Mouse (Mus musculus): ENCODE results near the gene Srf. TPM values are rescaled to one million over a fixed set of nuclear protein-coding genes. Genes with fewer than 3 reads are reported as not detected.
"Not testable (repeated sequence)": the region's sequence is repeated elsewhere in the genome, so short reads cannot be mapped to it uniquely, and the experiment has no call there.

Gene Srf
- polyA plus RNA-seq, 1 experiment from 2014 or later = 9.5 TPM

DNA sequence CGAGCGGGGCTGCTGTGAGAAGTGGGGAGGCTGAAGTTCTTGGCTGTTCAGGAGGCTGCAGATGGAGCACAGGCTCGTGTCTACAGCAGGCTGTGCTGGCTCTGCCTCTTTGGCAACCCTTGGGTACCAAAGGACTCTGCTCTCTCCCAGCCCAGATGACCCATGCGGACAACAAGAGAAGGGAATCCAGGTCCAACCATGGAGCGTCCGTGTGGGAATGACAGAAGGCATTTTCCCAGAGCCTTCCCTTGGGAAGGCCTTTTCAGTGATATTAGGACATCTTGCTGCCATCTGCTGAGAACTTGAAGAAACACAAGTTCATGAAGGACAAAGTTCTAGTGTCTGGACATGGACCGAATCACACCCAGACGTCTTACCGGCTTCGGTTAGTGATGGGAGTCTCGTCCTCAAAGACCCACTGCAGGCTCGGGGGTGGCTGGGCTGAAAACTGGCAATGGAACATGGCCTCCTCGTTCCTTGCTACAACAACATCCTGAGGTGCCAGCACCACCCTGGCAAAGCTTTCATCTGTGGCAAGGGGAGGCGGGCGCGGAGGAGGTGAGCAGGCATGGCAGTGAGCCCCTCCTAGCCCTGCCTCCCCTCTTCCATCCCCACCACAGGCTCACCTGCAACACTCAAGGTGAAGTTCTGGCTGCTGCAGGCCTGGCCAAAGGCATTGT, 33.8 kb upstream of the Srf start:
- Histone ChIP-seq H3K27ac (no peak overlapping the region), H3K36me3 (peaks cover 67% of the 10 kb centered on the region)

DNA sequence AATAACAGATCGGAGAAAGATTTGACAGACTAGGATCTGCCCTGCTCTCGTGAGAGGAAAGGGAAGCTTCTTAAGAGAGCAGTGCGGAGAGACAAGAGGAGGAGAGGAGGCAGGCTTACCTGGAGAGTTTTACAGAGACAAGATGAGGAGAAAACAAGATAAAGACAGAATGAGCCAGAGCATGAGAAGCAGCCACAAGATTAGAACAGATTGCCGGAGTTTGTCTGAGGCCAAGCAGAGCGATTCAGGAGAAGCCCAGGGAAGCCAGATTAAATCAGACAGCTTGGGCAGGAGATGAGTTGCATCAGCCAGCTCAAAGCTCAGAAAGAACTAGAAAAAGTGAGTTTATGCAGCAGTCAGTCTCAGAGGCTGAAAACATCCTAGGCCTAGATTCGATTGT, 32.9 kb upstream of the Srf start:
- Histone ChIP-seq H3K4me1 (peaks cover 14% of the 10 kb centered on the region; the same call in 1 of the 2 replicates), H3K9ac (no peak overlapping the region), H3K9me3 (replicated peaks) (no peaks in the 10 kb centered on the region), H3K27me3 (no peaks in the 10 kb centered on the region), H3K4me2 (no peak overlapping the region), H3K4me3 (replicated peaks) (no peak overlapping the region), H3K36me3 (peaks cover 75% of the 10 kb centered on the region), H3K27ac (no peak overlapping the region)
- WGBS = 92% methylated on average over 6 of the region's 6 CpGs
- no peak for ATAC-seq (replicated peaks; ENCODE audit: low FRiP score)

More for the DNA sequence above, 33.8 kb upstream of the Srf start:
- H3K4me3 ChIP-seq (replicated peaks) = no peak overlapping the region
- H3K4me2 ChIP-seq = no peak overlapping the region
- ATAC-seq (replicated peaks; ENCODE audit: low FRiP score) = no peak
- no peaks in the 10 kb centered on the region for H3K9me3 ChIP-seq (replicated peaks)
- H3K4me1 ChIP-seq = peaks cover 19% of the 10 kb centered on the region
- 90% methylated on average over 16 of the region's 16 CpGs for WGBS
- no peaks in the 10 kb centered on the region for H3K27me3 ChIP-seq
- no peak overlapping the region for H3K9ac ChIP-seq

DNA sequence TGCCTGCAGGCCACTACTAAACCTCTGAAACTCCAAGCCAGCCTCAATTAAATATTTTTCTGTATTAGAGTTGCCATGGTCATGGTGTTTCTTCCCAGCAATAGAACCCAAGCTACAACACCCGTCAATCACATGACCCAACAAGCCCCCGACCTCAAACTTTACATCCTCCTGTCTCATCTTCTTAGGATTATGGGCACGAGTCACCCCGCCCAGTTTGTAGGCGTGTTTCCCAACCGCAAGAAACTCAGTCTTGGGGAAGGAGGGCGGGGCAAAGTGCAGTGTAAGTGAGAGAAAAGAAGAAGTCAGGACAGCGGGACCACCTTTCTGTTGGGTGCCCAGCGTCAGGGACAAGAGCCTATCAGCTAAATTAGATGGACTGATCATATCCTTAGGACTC, 32.2 kb upstream of the Srf start:
- Histone ChIP-seq H3K27ac (no peak overlapping the region), H3K36me3 (peaks cover 77% of the 10 kb centered on the region), H3K9me3 (replicated peaks) (no peaks in the 10 kb centered on the region), H3K4me1 (peaks cover 9% of the 10 kb centered on the region; the same call in 1 of the 2 replicates), H3K4me3 (replicated peaks) (no peak overlapping the region), H3K4me2 (no peak overlapping the region), H3K9ac (no peak overlapping the region), H3K27me3 (no peaks in the 10 kb centered on the region)
- no peak for ATAC-seq (replicated peaks; ENCODE audit: low FRiP score)
- 82% methylated on average over 9 of the region's 9 CpGs for WGBS

DNA sequence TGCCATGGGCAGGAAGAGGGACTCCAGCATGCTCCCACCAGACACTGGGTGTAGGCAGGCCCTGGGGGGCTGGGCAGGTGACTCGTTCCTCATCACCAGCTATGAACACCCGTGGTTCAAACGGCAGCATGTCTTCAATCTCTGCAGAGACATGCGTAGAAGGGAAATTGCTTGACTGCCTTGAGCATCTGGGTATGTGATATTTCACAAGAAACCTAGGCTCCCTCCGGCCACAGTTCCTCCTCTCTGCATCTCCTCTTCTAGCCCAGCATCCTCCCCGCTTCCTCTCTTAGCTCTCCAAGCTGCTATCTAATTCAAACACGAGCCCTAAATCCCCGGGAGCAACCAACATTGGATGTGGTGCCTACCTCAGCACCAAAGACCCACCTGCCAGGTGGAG, 30.4 kb upstream of the Srf start:
- Histone ChIP-seq H3K4me3 (replicated peaks) (no peak overlapping the region), H3K9me3 (replicated peaks) (no peaks in the 10 kb centered on the region), H3K9ac (no peak overlapping the region), H3K4me2 (no peak overlapping the region), H3K36me3 (peaks cover 91% of the 10 kb centered on the region), H3K27ac (no peak overlapping the region), H3K27me3 (no peaks in the 10 kb centered on the region), H3K4me1 (no peaks in the 10 kb centered on the region)
- 92% methylated on average over 8 of the region's 8 CpGs for WGBS
- no peak for ATAC-seq (replicated peaks; ENCODE audit: low FRiP score)

DNA sequence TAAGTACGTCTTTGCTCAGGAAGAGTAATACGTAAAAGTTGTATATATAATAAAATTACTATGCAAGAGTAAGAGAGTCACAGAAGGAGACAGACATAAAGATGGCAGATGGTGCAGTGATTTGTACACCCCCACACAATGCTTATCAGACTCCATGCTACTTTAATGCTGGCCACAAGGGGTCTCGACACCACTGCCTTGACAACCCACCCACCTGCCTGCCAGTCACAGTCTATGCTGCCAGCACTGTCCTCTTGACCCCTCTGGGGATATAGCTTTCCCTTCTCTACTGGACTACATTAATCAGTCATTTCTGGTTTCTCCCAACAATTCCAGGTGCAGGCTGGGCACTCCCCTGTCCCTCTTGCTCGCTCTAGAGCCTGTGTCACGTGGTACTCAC, 22.7 kb upstream of the Srf start:
- no peak overlapping the region for H3K4me2 ChIP-seq
- 0 out of 2 replicates have a peak, but pooled peaks cover 3% of the 10 kb centered on the region for H3K9me3 ChIP-seq (replicated peaks)
- H3K4me3 ChIP-seq (replicated peaks) = no peak overlapping the region
- ATAC-seq (replicated peaks; ENCODE audit: low FRiP score) = no peak
- H3K27me3 ChIP-seq = no peaks in the 10 kb centered on the region
- no peaks in the 10 kb centered on the region for H3K4me1 ChIP-seq
- no peak overlapping the region for H3K27ac ChIP-seq
- H3K36me3 ChIP-seq = peaks cover 92% of the 10 kb centered on the region
- no peak overlapping the region for H3K9ac ChIP-seq
- 65% methylated on average over 5 of the region's 5 CpGs for WGBS

DNA sequence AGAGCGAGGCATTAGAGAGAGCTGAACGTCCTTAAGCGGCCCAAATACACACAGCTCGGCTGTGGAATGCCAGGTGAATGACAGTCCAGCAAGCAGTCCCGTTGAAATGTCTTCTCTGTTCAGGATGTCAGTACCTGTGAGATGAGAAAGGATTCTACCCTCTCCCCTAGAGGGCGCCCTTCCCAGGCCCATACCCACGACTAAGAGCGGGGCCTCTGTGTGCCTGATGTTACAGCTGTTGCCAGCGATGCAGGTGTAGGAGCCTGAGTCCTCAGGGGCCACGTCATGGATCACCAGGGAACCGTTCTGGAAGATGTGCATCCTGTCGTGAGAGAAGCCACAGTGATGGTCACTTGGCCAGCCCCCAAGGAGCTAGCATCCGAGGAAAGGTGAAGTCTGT, 20.1 kb upstream of the Srf start:
- peaks cover 97% of the 10 kb centered on the region for H3K36me3 ChIP-seq
- 0 out of 2 replicates have a peak, but pooled peaks cover 3% of the 10 kb centered on the region for H3K9me3 ChIP-seq (replicated peaks)
- no peaks in the 10 kb centered on the region for H3K4me1 ChIP-seq
- H3K27me3 ChIP-seq = no peaks in the 10 kb centered on the region
- no peak overlapping the region for H3K27ac ChIP-seq
- H3K9ac ChIP-seq = no peak overlapping the region
- H3K4me2 ChIP-seq = no peak overlapping the region
- H3K4me3 ChIP-seq (replicated peaks) = no peak overlapping the region
- ATAC-seq (replicated peaks; ENCODE audit: low FRiP score) = no peak
- 86% methylated on average over 13 of the region's 13 CpGs for WGBS

DNA sequence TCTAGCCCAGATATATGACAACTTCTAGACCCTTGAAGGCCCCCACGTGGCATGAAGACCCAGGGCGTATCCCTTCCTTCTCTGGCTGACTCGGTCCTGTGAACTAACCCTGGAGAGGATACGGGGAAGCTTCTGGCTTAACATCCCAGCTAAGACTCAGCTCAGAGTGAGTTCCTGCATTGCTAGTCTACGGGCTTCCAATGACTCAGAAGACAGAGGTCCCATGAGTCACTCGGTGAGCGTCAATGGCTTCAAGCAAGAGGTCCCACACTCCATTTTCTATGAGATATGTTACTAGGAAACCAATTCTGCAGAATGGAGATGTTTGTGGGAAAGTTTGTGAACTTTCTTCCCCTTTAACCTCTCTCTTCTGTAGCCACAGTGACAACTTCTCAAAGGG, 18.6 kb upstream of the Srf start:
- WGBS = 93% methylated on average over 7 of the region's 7 CpGs
- H3K9ac ChIP-seq = no peak overlapping the region
- no peak for ATAC-seq (replicated peaks; ENCODE audit: low FRiP score)
- no peaks in the 10 kb centered on the region for H3K27me3 ChIP-seq
- H3K9me3 ChIP-seq (replicated peaks) = no peaks in the 10 kb centered on the region
- H3K36me3 ChIP-seq = peaks cover 97% of the 10 kb centered on the region
- H3K4me2 ChIP-seq = no peak overlapping the region
- no peak overlapping the region for H3K27ac ChIP-seq
- H3K4me3 ChIP-seq (replicated peaks) = no peak overlapping the region
- H3K4me1 ChIP-seq = no peaks in the 10 kb centered on the region

DNA sequence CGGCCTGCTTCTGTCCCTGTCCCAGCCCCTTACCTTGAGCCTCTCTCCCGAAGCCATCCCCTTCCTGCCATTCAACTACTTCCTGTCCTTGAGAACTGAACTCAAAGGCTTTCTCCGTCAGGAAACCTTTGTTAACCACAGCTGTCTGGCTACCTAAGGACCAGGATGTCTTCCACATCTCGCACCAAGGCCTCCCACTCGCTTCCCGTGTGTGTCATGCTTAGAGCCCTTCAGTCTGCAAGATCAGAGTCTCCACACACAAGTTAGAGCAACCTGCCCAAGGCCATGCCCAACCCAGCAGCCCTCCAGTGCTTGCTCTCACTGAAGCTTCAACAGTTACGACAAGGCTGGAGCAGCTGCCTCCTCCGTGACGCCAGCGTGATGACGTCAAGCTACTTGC, 15.0 kb upstream of the Srf start:
- Histone ChIP-seq H3K9ac (no peak overlapping the region), H3K36me3 (peaks cover 97% of the 10 kb centered on the region), H3K9me3 (replicated peaks) (no peaks in the 10 kb centered on the region), H3K4me1 (no peaks in the 10 kb centered on the region), H3K27ac (0 out of 2 replicates have a peak overlapping the region, but pooled peaks have one; percentile 1), H3K4me3 (replicated peaks) (no peak overlapping the region), H3K27me3 (no peaks in the 10 kb centered on the region), H3K4me2 (no peak overlapping the region)
- 84% methylated on average over 11 of the region's 11 CpGs for WGBS
- ATAC-seq (replicated peaks; ENCODE audit: low FRiP score) = no peak

DNA sequence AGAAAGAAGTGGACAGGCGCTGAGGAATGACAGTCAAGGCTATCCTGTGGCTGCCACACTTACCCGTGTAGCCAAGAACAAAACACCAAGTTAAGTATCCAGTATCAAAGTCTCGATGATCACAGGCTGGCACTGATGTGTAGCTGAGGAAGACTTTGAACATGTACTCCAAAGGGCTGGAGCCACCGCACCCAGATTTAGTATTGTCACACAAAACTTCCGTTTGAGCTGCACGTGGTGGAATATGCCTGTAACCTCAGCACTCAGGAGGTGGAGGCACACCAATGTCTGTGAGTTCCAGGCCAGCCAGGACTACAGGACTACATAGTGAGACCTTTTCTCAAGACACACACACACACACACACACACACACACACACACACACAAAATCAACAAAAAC, 3.2 kb upstream of the Srf start:
- H3K9ac ChIP-seq = no peak overlapping the region
- no peaks in the 10 kb centered on the region for H3K27me3 ChIP-seq
- H3K4me2 ChIP-seq = no peak overlapping the region
- peaks cover 21% of the 10 kb centered on the region for H3K4me1 ChIP-seq
- H3K4me3 ChIP-seq (replicated peaks) = no peak overlapping the region
- H3K36me3 ChIP-seq = peaks cover 10% of the 10 kb centered on the region
- no peaks in the 10 kb centered on the region for H3K9me3 ChIP-seq (replicated peaks)
- WGBS = 90% methylated on average over 6 of the region's 6 CpGs
- no peak overlapping the region for H3K27ac ChIP-seq
- no peak for ATAC-seq (replicated peaks; ENCODE audit: low FRiP score)

DNA sequence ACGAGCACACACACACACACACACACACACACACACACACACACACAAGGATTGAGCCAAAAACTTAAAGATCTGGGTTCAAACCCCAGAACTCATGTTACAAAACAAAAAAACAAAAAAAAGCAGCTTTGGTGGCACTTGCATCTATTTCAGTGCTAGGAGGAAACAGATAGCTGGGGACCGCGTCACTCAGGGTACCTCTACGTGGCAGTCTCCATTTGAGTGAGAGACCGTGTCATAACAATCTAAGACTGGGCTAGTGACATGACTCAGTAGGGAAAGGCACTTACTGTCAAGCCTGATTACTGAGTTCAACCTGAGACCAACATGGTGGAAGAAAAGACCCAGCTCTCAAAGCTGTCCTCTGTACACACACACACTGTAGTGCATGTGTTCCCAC, 2.2 kb upstream of the Srf start:
- ATAC-seq (replicated peaks; ENCODE audit: low FRiP score) = no peak
- H3K9me3 ChIP-seq (replicated peaks) = no peaks in the 10 kb centered on the region
- no peaks in the 10 kb centered on the region for H3K27me3 ChIP-seq
- no peak overlapping the region for H3K27ac ChIP-seq
- no peak overlapping the region for H3K9ac ChIP-seq
- H3K4me2 ChIP-seq = no peak overlapping the region
- WGBS = 87% methylated on average over 5 of the region's 5 CpGs
- H3K4me1 ChIP-seq = peaks cover 31% of the 10 kb centered on the region
- no peaks in the 10 kb centered on the region for H3K36me3 ChIP-seq
- H3K4me3 ChIP-seq (replicated peaks) = no peak overlapping the region

DNA sequence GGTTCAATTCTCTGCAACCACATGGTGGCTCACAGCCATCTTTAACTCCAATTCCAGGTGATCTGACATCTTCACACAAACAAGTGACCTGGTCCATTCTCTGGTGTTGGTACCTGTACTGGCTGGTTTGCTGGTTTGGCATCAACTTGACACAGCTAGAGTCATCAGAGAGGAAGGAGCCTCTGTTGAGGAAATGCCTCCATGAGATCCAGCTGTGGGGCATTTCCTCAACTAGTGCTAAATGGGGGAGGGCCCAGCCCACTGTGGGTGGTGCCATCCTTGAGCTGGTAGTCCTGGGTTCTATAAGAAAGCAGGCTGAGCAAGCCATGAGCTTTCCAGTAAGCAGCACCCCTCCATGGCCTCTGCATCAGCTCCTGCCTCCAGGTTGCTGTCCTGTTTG, 1.3 kb upstream of the Srf start:
- peaks cover 39% of the 10 kb centered on the region for H3K4me1 ChIP-seq
- ATAC-seq (replicated peaks; ENCODE audit: low FRiP score); H3K9me3 ChIP-seq (replicated peaks); H3K27me3 ChIP-seq; H3K36me3 ChIP-seq; H3K9ac ChIP-seq: not testable (repeated sequence)
- peak overlapping the region; percentile 66; the same call in 1 of the 2 replicates for H3K4me3 ChIP-seq (replicated peaks)
- H3K27ac ChIP-seq = peak overlapping the region; percentile 97
- peak overlapping the region; percentile 81 for H3K4me2 ChIP-seq

DNA sequence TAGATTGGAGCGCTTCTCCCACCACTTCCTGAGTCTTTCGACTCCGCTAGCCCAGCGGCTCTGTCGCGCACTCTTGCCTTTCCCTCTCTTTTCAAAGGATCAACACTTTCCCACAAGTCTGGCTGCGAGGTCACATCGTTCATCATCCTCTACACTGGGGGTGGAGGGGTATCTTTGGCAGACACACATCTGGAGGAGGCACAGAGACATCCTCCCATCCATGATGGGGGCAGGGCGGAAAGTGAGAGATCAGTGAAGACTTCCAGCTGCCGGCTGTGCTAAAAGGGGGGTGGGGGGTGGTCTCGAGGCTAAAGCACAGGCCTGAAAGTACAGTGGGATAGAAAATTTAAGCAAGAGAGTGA, 590 bp upstream of the Srf start:
- peak; percentile 41 for ATAC-seq (replicated peaks; ENCODE audit: low FRiP score)
- WGBS = 0% methylated on average over 11 of the region's 11 CpGs
- Histone ChIP-seq H3K36me3 (peaks cover 11% of the 10 kb centered on the region), H3K9ac (peak overlapping the region; percentile 52), H3K27ac (peak overlapping the region; percentile 97), H3K4me3 (replicated peaks) (peak overlapping the region; percentile 66), H3K4me1 (peaks cover 41% of the 10 kb centered on the region), H3K4me2 (peak overlapping the region; percentile 81), H3K9me3 (replicated peaks) (no peaks in the 10 kb centered on the region), H3K27me3 (no peaks in the 10 kb centered on the region)

Data from kidney, embryonic 15.5 days (tissue).